Comparison of ENCODE assay signal across 22 mouse cellular contexts in the genomic region with DNA sequence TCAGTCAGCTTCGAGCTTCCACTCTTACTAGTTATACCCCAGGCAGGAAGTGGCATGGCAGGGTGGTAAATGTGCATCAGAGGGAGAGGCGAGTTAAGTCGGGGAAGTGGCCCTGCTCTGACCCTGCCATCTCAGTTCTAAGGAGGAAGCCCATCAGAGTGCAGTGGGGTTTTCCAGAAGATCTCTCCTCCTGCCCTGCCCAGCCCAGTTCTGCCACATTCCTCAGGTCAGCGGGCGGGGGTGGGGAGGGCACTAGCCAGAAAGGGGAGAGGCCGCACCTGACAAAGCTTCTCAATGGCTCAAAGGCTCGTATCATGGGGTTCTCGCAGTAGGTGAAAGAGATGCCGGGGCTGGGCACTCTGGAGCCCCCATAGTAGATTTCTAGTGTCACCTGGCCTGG. TPM values are rescaled to one million over a fixed set of nuclear protein-coding genes. Genes with fewer than 3 reads are reported as not detected.
DNase-seq lines count a peak whose midpoint lies in the region; ATAC-seq and TF ChIP-seq lines count a peak whose summit lies in the region.
"Had no signal": no experiment of that assay in that cellular context is flagged by ENCODE, and none has a peak within 500 bp of the region (broad histone marks: within the 10 kb centered on the region; RNA-seq: fewer than 3 reads in every experiment).

No protein-coding gene starts in this region.

- in situ Hi-C loops in Patski (cut with MboI; ENCODE audit: low pct_unique_long_range_greater_than_20kb), result no loop called here

- CTCF ChIA-PET in Patski (lab: Charles Lee), result interaction anchor here (1.0 to 1.2 kb wide), 2 partner anchors 16 to 48 kb away, joined by 3 to 4 read pairs; no protein-coding TSS in a partner anchor

- H3K27ac ChIP-seq in kidney, adult 2 months (ENCODE audit: insufficient read depth, low read depth, low read length), result no peak overlapping the region
- no peak overlapping the region for H3K27ac ChIP-seq in liver, embryonic 12.5 days
- H3K27ac ChIP-seq: heart, embryonic 13.5 days; hindbrain, postnatal 0 days; macrophage; midbrain, embryonic 12.5 days; neural tube, embryonic 15.5 days had no signal

- peak; percentile 38 for DNase-seq in kidney, adult 2 months
- no peak for DNase-seq in kidney, postnatal 14 days
- DNase-seq in Patski (ENCODE audit: low read depth, low spot score), result no peak
- peak; percentile 69 for DNase-seq in lung, adult 2 months
- peak; percentile 67 for DNase-seq in lung, postnatal 36 days
- no peak for DNase-seq in cerebellum, adult 9-11 months
- DNase-seq in adrenal gland, adult 2 months, result no peak
- DNase-seq: adrenal gland, postnatal 14 days; cerebellum, adult 11-12 months; heart, postnatal 36 days; kidney, postnatal 25 days; liver; retina, postnatal 1 day; right cerebral cortex, postnatal 4 days; thymus, postnatal 14 days had no signal

- no peaks in the 10 kb centered on the region for H3K4me1 ChIP-seq in kidney, adult 2 months (ENCODE audit: control insufficient read depth, insufficient read depth, low read length)
- peaks cover 2% of the 10 kb centered on the region; the same call in 1 of the 2 replicates for H3K4me1 ChIP-seq in lung, adult 2 months (ENCODE audit: control insufficient read depth, insufficient read depth, low read length)
- H3K4me1 ChIP-seq in liver, embryonic 12.5 days, result no peaks in the 10 kb centered on the region
- H3K4me1 ChIP-seq: heart, embryonic 13.5 days; midbrain, embryonic 12.5 days; neural tube, embryonic 15.5 days had no signal

- WGBS in kidney, adult 2 months, result 54% methylated on average over 9 of the region's 9 CpGs
- 70% methylated on average over 9 of the region's 9 CpGs for WGBS in lung, adult 2 months
- whole genome bisulfite sequencing in liver, embryonic 12.5 days (ENCODE audit: insufficient replicate concordance), result 69% methylated on average over 9 of the region's 9 CpGs

- no peak for TF ChIP-seq CTCF in kidney, adult 2 months (conservative IDR thresholded peaks at IDR 0.05; ENCODE audit: insufficient read depth, insufficient read length, low read depth, low read length)
- TF ChIP-seq CTCF in Patski (IDR thresholded peaks at IDR 0.05), result no peak
- no peak for TF ChIP-seq CTCF in lung, adult 2 months (IDR thresholded peaks at IDR 0.05; ENCODE audit: insufficient read depth, low read length)

- ATAC-seq in Patski, result peak; percentile 56
- ATAC-seq in liver, embryonic 12.5 days, result no peak
- ATAC-seq: forebrain, embryonic 16.5 days; hindbrain, postnatal 0 days had no signal

- H3K9me3 ChIP-seq in liver, embryonic 12.5 days (replicated peaks), result no peaks in the 10 kb centered on the region
- H3K9me3 ChIP-seq: heart, embryonic 13.5 days; midbrain, embryonic 12.5 days; neural tube, embryonic 15.5 days had no signal

- H3K27me3 ChIP-seq in kidney, adult 2 months (replicated peaks; ENCODE audit: control insufficient read depth, insufficient read depth, low read length), result no peaks in the 10 kb centered on the region
- H3K27me3 ChIP-seq in Patski, result no peaks in the 10 kb centered on the region
- no peaks in the 10 kb centered on the region for H3K27me3 ChIP-seq in liver, embryonic 12.5 days (replicated peaks)
- H3K27me3 ChIP-seq: heart, embryonic 13.5 days; midbrain, embryonic 12.5 days; neural tube, embryonic 15.5 days had no signal

- H3K36me3 ChIP-seq in kidney, adult 2 months (ENCODE audit: control insufficient read depth, insufficient read depth, low read length), result peaks cover 12% of the 10 kb centered on the region
- peaks cover 100% of the 10 kb centered on the region for H3K36me3 ChIP-seq in liver, embryonic 12.5 days

- H3K9ac ChIP-seq in liver, embryonic 12.5 days, result no peak overlapping the region
- H3K9ac ChIP-seq: heart, embryonic 13.5 days; neural tube, embryonic 15.5 days had no signal

- no peak overlapping the region for H3K4me3 ChIP-seq in kidney, adult 2 months (ENCODE audit: insufficient read depth, low read depth, low read length)
- no peak overlapping the region for H3K4me3 ChIP-seq in lung, adult 2 months (replicated peaks; ENCODE audit: extremely low read depth, low read depth, low read length)
- no peak overlapping the region for H3K4me3 ChIP-seq in liver, embryonic 12.5 days
- H3K4me3 ChIP-seq: heart, embryonic 13.5 days; midbrain, embryonic 12.5 days; neural tube, embryonic 15.5 days had no signal

- POLR2A ChIA-PET in Patski (lab: Charles Lee), result no interaction called here

- no peak for TF ChIP-seq POLR2A in kidney, adult 2 months (IDR thresholded peaks at IDR 0.05; ENCODE audit: low read depth, low read length)
- TF ChIP-seq POLR2A in lung, adult 2 months (IDR thresholded peaks at IDR 0.05; ENCODE audit: borderline replicate concordance, extremely low read depth, low read depth, low read length), result no peak

- H3K4me2 ChIP-seq in liver, embryonic 12.5 days, result no peak overlapping the region
- H3K4me2 ChIP-seq: heart, embryonic 13.5 days; midbrain, embryonic 12.5 days; neural tube, embryonic 15.5 days had no signal

RNA-seq across cellular contexts. Expression of a gene that starts 12.0 kb away (rescaled TPM):
- polyA plus RNA-seq in kidney, adult 2 months (2012; rRNA removed), result 6.0 and 7.9 TPM in 2 replicates
- polyA plus RNA-seq in Patski (2021), result 16.3 TPM
- 13.7 and 14.0 TPM in 2 replicates for polyA plus RNA-seq in lung, adult 2 months (2012; rRNA removed)
- polyA plus RNA-seq in liver, embryonic 12.5 days (2016; fragmentation: Nextera tagmentation; extraction: Ambion mirVana), result 1.8 TPM in 2 replicates
- total RNA-seq in adrenal gland, adult 2 months (2021), result 1 to 10 TPM; 2.5 to 3.6 TPM
- polyA plus RNA-seq in adrenal gland, adult 2 months (2012; rRNA removed), result 4.1 and 4.4 TPM in 2 replicates

RNA-seq across cellular contexts. Expression of a gene that starts 19.2 kb away (rescaled TPM):
- 288 and 297 TPM in 2 replicates for polyA plus RNA-seq in kidney, adult 2 months (2012; rRNA removed)
- polyA plus RNA-seq in Patski (2021), result 444 TPM
- polyA plus RNA-seq in lung, adult 2 months (2012; rRNA removed), result 204 and 210 TPM in 2 replicates
- polyA plus RNA-seq in liver, embryonic 12.5 days (2016; fragmentation: Nextera tagmentation; extraction: Ambion mirVana), result 38.5 and 38.8 TPM in 2 replicates
- 100 to 1,000 TPM in 1 of 2 experiments, 10 to 100 TPM in 1; 94.8 to 118 TPM for total RNA-seq in adrenal gland, adult 2 months (2021)
- polyA plus RNA-seq in adrenal gland, adult 2 months (2012; rRNA removed), result 168 and 182 TPM in 2 replicates

RNA-seq across cellular contexts. Expression of a gene that starts 20.9 kb away (rescaled TPM):
- 12.7 and 13.9 TPM in 2 replicates for polyA plus RNA-seq in kidney, adult 2 months (2012; rRNA removed)
- polyA plus RNA-seq in Patski (2021), result 7.1 TPM
- polyA plus RNA-seq in lung, adult 2 months (2012; rRNA removed), result 28.2 and 32.2 TPM in 2 replicates
- 2.3 and 2.7 TPM in 2 replicates for polyA plus RNA-seq in liver, embryonic 12.5 days (2016; fragmentation: Nextera tagmentation; extraction: Ambion mirVana)
- 10 to 100 TPM in 1 of 2 experiments, 1 to 10 TPM in 1; 6.7 to 10.2 TPM for total RNA-seq in adrenal gland, adult 2 months (2021)
- polyA plus RNA-seq in adrenal gland, adult 2 months (2012; rRNA removed), result 5.9 and 9.1 TPM in 2 replicates

RNA-seq across cellular contexts. Expression of a gene that starts 32.9 kb away (rescaled TPM):
- 26.5 and 27.7 TPM in 2 replicates for polyA plus RNA-seq in kidney, adult 2 months (2012; rRNA removed)
- 15.0 TPM for polyA plus RNA-seq in Patski (2021)
- 39.8 and 46.9 TPM in 2 replicates for polyA plus RNA-seq in lung, adult 2 months (2012; rRNA removed)
- polyA plus RNA-seq in liver, embryonic 12.5 days (2016; fragmentation: Nextera tagmentation; extraction: Ambion mirVana), result 12.8 and 15.3 TPM in 2 replicates
- total RNA-seq in adrenal gland, adult 2 months (2021), result 10 to 100 TPM; 10.9 to 11.2 TPM
- polyA plus RNA-seq in adrenal gland, adult 2 months (2012; rRNA removed), result 29.7 and 30.3 TPM in 2 replicates

RNA-seq across cellular contexts. Expression of a gene that starts 34.9 kb away (rescaled TPM):
- polyA plus RNA-seq in kidney, adult 2 months (2012; rRNA removed), result 11.2 and 15.0 TPM in 2 replicates
- 11.3 TPM for polyA plus RNA-seq in Patski (2021)
- 15.6 and 17.2 TPM in 2 replicates for polyA plus RNA-seq in lung, adult 2 months (2012; rRNA removed)
- polyA plus RNA-seq in liver, embryonic 12.5 days (2016; fragmentation: Nextera tagmentation; extraction: Ambion mirVana), result 5.3 and 5.5 TPM in 2 replicates
- total RNA-seq in adrenal gland, adult 2 months (2021), result 1 to 10 TPM; 5.2 to 5.7 TPM
- 24.0 and 24.9 TPM in 2 replicates for polyA plus RNA-seq in adrenal gland, adult 2 months (2012; rRNA removed)

Comparison
In these comparisons a context has a peak if more than half of its experiments do, and no peak if none do; other contexts are left out.
1. DNase-seq: peak in kidney, adult 2 months (single experiment), lung, adult 2 months (single experiment) and lung, postnatal 36 days (single experiment); none in kidney, postnatal 14 days (single experiment), Patski (single experiment), cerebellum, adult 9-11 months (single experiment) and adrenal gland, adult 2 months (single experiment).